Mouse (Mus musculus) liver, embryonic 14.5 days (tissue): Measurements from ENCODE around the gene Umad1.

Experiments used
- CTCF ChIP-seq: IDR thresholded peaks from 2 replicates; pipeline ENCODE4 v1.5.1; 2016; ENCODE audit warnings: antibody characterized with exemption, low read depth, control low read depth
- EP300 ChIP-seq: IDR thresholded peaks from 2 replicates; pipeline ENCODE4 v1.6.1; 2016; ENCODE audit warnings: antibody characterized with exemption, low read depth

- no peak for TF ChIP-seq CTCF
- no peak for TF ChIP-seq EP300
These were observed 53.5 kb downstream of the Umad1 start for GRCm38 (mm10) chr6:8312554-8312953.
